In genomic region chr17:7217791-7218329, GRCm38 (mm10) we compare ENCODE assay signal across 14 mouse cellular contexts. TPM values are rescaled to one million over a fixed set of nuclear protein-coding genes. Genes with fewer than 3 reads are reported as not detected.
DNase-seq lines count a peak whose midpoint lies in the region; ATAC-seq and TF ChIP-seq lines count a peak whose summit lies in the region.
"Had no signal": no experiment of that assay in that cellular context is flagged by ENCODE, and none has a peak within 500 bp of the region (broad histone marks: within the 10 kb centered on the region; RNA-seq: fewer than 3 reads in every experiment).

No protein-coding gene starts in this region.

- H3K4me1 ChIP-seq in heart, embryonic 13.5 days = peaks cover 80% of the 10 kb centered on the region
- H3K4me1 ChIP-seq in midbrain, embryonic 10.5 days = peaks cover 29% of the 10 kb centered on the region
- peaks cover 35% of the 10 kb centered on the region for H3K4me1 ChIP-seq in midbrain, embryonic 13.5 days (replicated peaks)
- peaks cover 9% of the 10 kb centered on the region; the same call in 1 of the 2 replicates for H3K4me1 ChIP-seq in limb, embryonic 10.5 days

- H3K4me2 ChIP-seq in heart, embryonic 13.5 days = no peak overlapping the region
- H3K4me2 ChIP-seq in midbrain, embryonic 13.5 days (replicated peaks) = no peak overlapping the region

- no peak for TF ChIP-seq CTCF in brain, embryonic 14.5 days (IDR thresholded peaks at IDR 0.05; ENCODE audit: borderline replicate concordance, extremely low read depth, insufficient read depth, insufficient read length)

- 0 out of 2 replicates have a peak overlapping the region, but pooled peaks have one; percentile 77 for H3K27ac ChIP-seq in heart, embryonic 13.5 days (replicated peaks)
- peak overlapping the region; percentile 42 for H3K27ac ChIP-seq in midbrain, embryonic 10.5 days (replicated peaks)
- H3K27ac ChIP-seq in midbrain, embryonic 13.5 days = no peak overlapping the region
- 0 out of 2 replicates have a peak overlapping the region, but pooled peaks have one; percentile 11 for H3K27ac ChIP-seq in limb, embryonic 10.5 days

- TF ChIP-seq POLR2A in brain, embryonic 14.5 days (IDR thresholded peaks at IDR 0.05; ENCODE audit: borderline replicate concordance, extremely low read depth, insufficient read depth, insufficient read length, poor library complexity, severe bottlenecking) = no peak

- 56% methylated on average over 11 of the region's 11 CpGs for WGBS in heart, embryonic 13.5 days
- 81% methylated on average over 11 of the region's 11 CpGs for WGBS in midbrain, embryonic 10.5 days
- 69% methylated on average over 11 of the region's 11 CpGs for WGBS in midbrain, embryonic 13.5 days
- 88% methylated on average over 11 of the region's 11 CpGs for WGBS in limb, embryonic 10.5 days

- peaks cover 6% of the 10 kb centered on the region; the same call in 1 of the 2 replicates for H3K36me3 ChIP-seq in heart, embryonic 13.5 days
- no peaks in the 10 kb centered on the region for H3K36me3 ChIP-seq in midbrain, embryonic 10.5 days
- H3K36me3 ChIP-seq in midbrain, embryonic 13.5 days = no peaks in the 10 kb centered on the region
- H3K36me3 ChIP-seq in limb, embryonic 10.5 days = no peaks in the 10 kb centered on the region

- H3K4me3 ChIP-seq in heart, embryonic 13.5 days = no peak overlapping the region
- no peak overlapping the region for H3K4me3 ChIP-seq in midbrain, embryonic 10.5 days
- no peak overlapping the region for H3K4me3 ChIP-seq in midbrain, embryonic 13.5 days (replicated peaks)
- no peak overlapping the region for H3K4me3 ChIP-seq in limb, embryonic 10.5 days

- H3K9me3 ChIP-seq in heart, embryonic 13.5 days = no peaks in the 10 kb centered on the region
- no peaks in the 10 kb centered on the region for H3K9me3 ChIP-seq in midbrain, embryonic 10.5 days (replicated peaks)
- no peaks in the 10 kb centered on the region for H3K9me3 ChIP-seq in midbrain, embryonic 13.5 days
- no peaks in the 10 kb centered on the region for H3K9me3 ChIP-seq in limb, embryonic 10.5 days (replicated peaks)

- no peak overlapping the region for H3K9ac ChIP-seq in heart, embryonic 13.5 days
- H3K9ac ChIP-seq in midbrain, embryonic 13.5 days (replicated peaks) = no peak overlapping the region

- ATAC-seq in heart, embryonic 13.5 days (ENCODE audit: extremely low read depth, insufficient number of reproducible peaks, low FRiP score, low TSS enrichment) = no peak
- ATAC-seq in midbrain, embryonic 13.5 days = no peak
- ATAC-seq: Patski had no signal

- no peak for DNase-seq in heart, postnatal 4 days
- DNase-seq in midbrain, embryonic 10.5 days (ENCODE audit: low spot score) = no peak
- DNase-seq in brain, embryonic 14.5 days (ENCODE audit: low read depth) = peak; percentile 71
- no peak for DNase-seq in limb, embryonic 10.5 days (ENCODE audit: low spot score)
- no peak for DNase-seq in ovary, postnatal 36 days (ENCODE audit: low spot score)
- DNase-seq in spleen, adult 18-20 months = no peak
- DNase-seq: adrenal gland, postnatal 36 days; cerebellum, adult 9-10 months; kidney, adult 11 months; liver; thymus, adult 2 months had no signal

- H3K27me3 ChIP-seq in heart, embryonic 13.5 days (replicated peaks) = no peaks in the 10 kb centered on the region
- no peaks in the 10 kb centered on the region for H3K27me3 ChIP-seq in midbrain, embryonic 10.5 days (ENCODE audit: low read depth, poor library complexity, severe bottlenecking)
- no peaks in the 10 kb centered on the region for H3K27me3 ChIP-seq in midbrain, embryonic 13.5 days
- no peaks in the 10 kb centered on the region for H3K27me3 ChIP-seq in limb, embryonic 10.5 days (ENCODE audit: low read depth, poor library complexity, severe bottlenecking)
- H3K27me3 ChIP-seq: Patski had no signal

RNA-seq across cellular contexts. Expression of gene Rps6ka2, which starts 47.9 kb away (rescaled TPM):
- 35.9 and 37.5 TPM in 2 replicates for polyA plus RNA-seq in heart, embryonic 13.5 days (2015; fragmentation: Nextera tagmentation; extraction: Ambion mirVana)
- total RNA-seq in heart, postnatal 4 days (2021) = 10 to 100 TPM; 26.2 to 31.1 TPM
- polyA plus RNA-seq in midbrain, embryonic 10.5 days (2016; fragmentation: Nextera tagmentation; extraction: Ambion mirVana) = 21.4 and 24.4 TPM in 2 replicates
- polyA plus RNA-seq in midbrain, embryonic 13.5 days (2015; fragmentation: Nextera tagmentation; extraction: Ambion mirVana) = 20.8 and 21.6 TPM in 2 replicates
- 30.3 and 33.3 TPM in 2 replicates for polyA plus RNA-seq in brain, embryonic 14.5 days (2012; rRNA removed)
- polyA plus RNA-seq in limb, embryonic 10.5 days (2016; fragmentation: Nextera tagmentation; extraction: Ambion mirVana) = 25.2 and 26.3 TPM in 2 replicates
